Mouse (Mus musculus): ENCODE results near the gene Gm38655. TPM values are rescaled to one million over a fixed set of nuclear protein-coding genes. Genes with fewer than 3 reads are reported as not detected.
A peak's percentile ranks its signal among the peaks of the same experiment; 100 is the strongest.

Gm38655 gene
- polyA plus RNA-seq, 1 experiment from 2014 or later = 2.0 TPM

- peaks cover 88% of the 10 kb centered on the region for H3K36me3 ChIP-seq
- no peak overlapping the region for H3K4me2 ChIP-seq (replicated peaks)
- H3K27ac ChIP-seq (replicated peaks) = no peak overlapping the region
- no peaks in the 10 kb centered on the region for H3K4me1 ChIP-seq
- ATAC-seq (ENCODE audit: insufficient number of reproducible peaks, low FRiP score, low TSS enrichment, low read depth) = no peak
- no peak overlapping the region for H3K4me3 ChIP-seq (replicated peaks)
- H3K9ac ChIP-seq = no peak overlapping the region
- 83% methylated on average over 15 of the region's 15 CpGs for WGBS
- no peaks in the 10 kb centered on the region for H3K9me3 ChIP-seq (replicated peaks)
- H3K27me3 ChIP-seq = no peaks in the 10 kb centered on the region
Observed at GRCm38 (mm10) chr17:25210680-25211466, 35.6 kb upstream of the Gm38655 start.

- ATAC-seq (ENCODE audit: insufficient number of reproducible peaks, low FRiP score, low TSS enrichment, low read depth) = no peak
- H3K36me3 ChIP-seq = peaks cover 88% of the 10 kb centered on the region
Observed at GRCm38 (mm10) chr17:25210006-25210405, 34.7 kb upstream of the Gm38655 start.

GRCm38 (mm10) chr17:25202401-25202800 is 27.1 kb upstream of the Gm38655 start:
- H3K27me3 ChIP-seq = no peaks in the 10 kb centered on the region
- no peaks in the 10 kb centered on the region for H3K4me1 ChIP-seq
- peaks cover 78% of the 10 kb centered on the region for H3K36me3 ChIP-seq
- ATAC-seq (ENCODE audit: insufficient number of reproducible peaks, low FRiP score, low TSS enrichment, low read depth) = no peak
- no peaks in the 10 kb centered on the region for H3K9me3 ChIP-seq (replicated peaks)
- no peak overlapping the region for H3K4me2 ChIP-seq (replicated peaks)
- H3K4me3 ChIP-seq (replicated peaks) = no peak overlapping the region
- no peak overlapping the region for H3K9ac ChIP-seq
- 87% methylated on average over 4 of the region's 4 CpGs for WGBS
- no peak overlapping the region for H3K27ac ChIP-seq (replicated peaks)

More at GRCm38 (mm10) chr17:25210006-25210405, 34.7 kb upstream of the Gm38655 start:
- H3K4me3 ChIP-seq (replicated peaks) = no peak overlapping the region
- H3K9me3 ChIP-seq (replicated peaks) = no peaks in the 10 kb centered on the region
- H3K27me3 ChIP-seq = no peaks in the 10 kb centered on the region
- H3K4me1 ChIP-seq = no peaks in the 10 kb centered on the region
- no peak overlapping the region for H3K9ac ChIP-seq
- no peak overlapping the region for H3K27ac ChIP-seq (replicated peaks)
- H3K4me2 ChIP-seq (replicated peaks) = no peak overlapping the region
- 85% methylated on average over 4 of the region's 4 CpGs for WGBS

GRCm38 (mm10) chr17:25189091-25189490 is 13.8 kb upstream of the Gm38655 start:
- no peak for ATAC-seq (ENCODE audit: insufficient number of reproducible peaks, low FRiP score, low TSS enrichment, low read depth)
- Histone ChIP-seq H3K4me3 (replicated peaks) (peak overlapping the region; percentile 88), H3K9me3 (replicated peaks) (no peaks in the 10 kb centered on the region), H3K4me1 (peaks cover 31% of the 10 kb centered on the region), H3K27me3 (no peaks in the 10 kb centered on the region), H3K4me2 (replicated peaks) (peak overlapping the region; percentile 85), H3K9ac (peak overlapping the region; percentile 78), H3K27ac (replicated peaks) (no peak overlapping the region), H3K36me3 (peaks cover 33% of the 10 kb centered on the region)
- WGBS = 0% methylated on average over 16 of the region's 16 CpGs

GRCm38 (mm10) chr17:25188150-25189031 is 13.1 kb upstream of the Gm38655 start, which contains the start of gene Unkl:
TSS of gene Unkl (plus strand) at chr17:25188397.
- WGBS = under 1% methylated on average over 90 of the region's 104 CpGs
- Histone ChIP-seq H3K27me3 (no peaks in the 10 kb centered on the region), H3K36me3 (peaks cover 26% of the 10 kb centered on the region), H3K27ac (replicated peaks) (peak within 1 kb of the TSS; percentile 90), H3K9ac (peak within 1 kb of the TSS; percentile 78), H3K4me2 (replicated peaks) (peak within 1 kb of the TSS; percentile 85), H3K4me1 (peaks cover 36% of the 10 kb centered on the region), H3K4me3 (replicated peaks) (peak within 1 kb of the TSS; percentile 88), H3K9me3 (replicated peaks) (no peaks in the 10 kb centered on the region)
- peak; percentile 47; the same call in 1 of the 2 replicates for ATAC-seq (ENCODE audit: insufficient number of reproducible peaks, low FRiP score, low TSS enrichment, low read depth)

GRCm38 (mm10) chr17:25187784-25188149 is 12.5 kb upstream of the Gm38655 start:
- Histone ChIP-seq H3K9me3 (replicated peaks) (no peaks in the 10 kb centered on the region), H3K4me2 (replicated peaks) (peak overlapping the region; percentile 85), H3K9ac (peak overlapping the region; percentile 78), H3K4me1 (peaks cover 38% of the 10 kb centered on the region), H3K27ac (replicated peaks) (peak overlapping the region; percentile 90), H3K27me3 (no peaks in the 10 kb centered on the region), H3K36me3 (peaks cover 22% of the 10 kb centered on the region), H3K4me3 (replicated peaks) (peak overlapping the region; percentile 88)
- ATAC-seq (ENCODE audit: insufficient number of reproducible peaks, low FRiP score, low TSS enrichment, low read depth) = no peak
- 3% methylated on average over 11 of the region's 11 CpGs for WGBS

GRCm38 (mm10) chr17:25184961-25185360 is 9.7 kb upstream of the Gm38655 start:
- Histone ChIP-seq H3K4me2 (replicated peaks) (peak overlapping the region; percentile 97), H3K27me3 (0 out of 2 replicates have a peak, but pooled peaks cover 7% of the 10 kb centered on the region), H3K4me3 (replicated peaks) (peak overlapping the region; percentile 89), H3K4me1 (peaks cover 32% of the 10 kb centered on the region), H3K9ac (peak overlapping the region; percentile 88), H3K9me3 (replicated peaks) (no peaks in the 10 kb centered on the region), H3K27ac (replicated peaks) (peak overlapping the region; percentile 95), H3K36me3 (0 out of 2 replicates have a peak, but pooled peaks cover 4% of the 10 kb centered on the region)
- no peak for ATAC-seq (ENCODE audit: insufficient number of reproducible peaks, low FRiP score, low TSS enrichment, low read depth)
- 6% methylated on average over 17 of the region's 17 CpGs for WGBS

- H3K4me2 ChIP-seq (replicated peaks) = peak within 1 kb of the TSS; percentile 97
- under 1% methylated on average over 50 of the region's 50 CpGs for WGBS
- peak within 1 kb of the TSS; percentile 89 for H3K4me3 ChIP-seq (replicated peaks)
- ATAC-seq (ENCODE audit: insufficient number of reproducible peaks, low FRiP score, low TSS enrichment, low read depth) = peak; percentile 85
- H3K4me1 ChIP-seq = peaks cover 24% of the 10 kb centered on the region
- no peaks in the 10 kb centered on the region for H3K9me3 ChIP-seq (replicated peaks)
- 0 out of 2 replicates have a peak, but pooled peaks cover 7% of the 10 kb centered on the region for H3K27me3 ChIP-seq
- H3K27ac ChIP-seq (replicated peaks) = peak within 1 kb of the TSS; percentile 95
- peak within 1 kb of the TSS; percentile 88 for H3K9ac ChIP-seq
- 0 out of 2 replicates have a peak, but pooled peaks cover 4% of the 10 kb centered on the region for H3K36me3 ChIP-seq
Observed at GRCm38 (mm10) chr17:25184129-25184691, 8.9 kb upstream of the Gm38655 start, which contains the start of gene BC003965. TSS of gene BC003965 (plus strand) at chr17:25184554.

GRCm38 (mm10) chr17:25183232-25183631 is 8.0 kb upstream of the Gm38655 start:
- ATAC-seq (ENCODE audit: insufficient number of reproducible peaks, low FRiP score, low TSS enrichment, low read depth) = no peak
- Histone ChIP-seq H3K27me3 (0 out of 2 replicates have a peak, but pooled peaks cover 7% of the 10 kb centered on the region), H3K9ac (no peak overlapping the region), H3K4me3 (replicated peaks) (peak overlapping the region; percentile 89), H3K4me2 (replicated peaks) (peak overlapping the region; percentile 97; the same call in 1 of the 2 replicates), H3K9me3 (replicated peaks) (no peaks in the 10 kb centered on the region), H3K36me3 (0 out of 2 replicates have a peak, but pooled peaks cover 4% of the 10 kb centered on the region), H3K27ac (replicated peaks) (no peak overlapping the region), H3K4me1 (peaks cover 21% of the 10 kb centered on the region)

GRCm38 (mm10) chr17:25172558-25172957 is 2.7 kb downstream of the Gm38655 start:
- H3K4me1 ChIP-seq = no peaks in the 10 kb centered on the region
- H3K9me3 ChIP-seq (replicated peaks) = no peaks in the 10 kb centered on the region
- no peak overlapping the region for H3K4me3 ChIP-seq (replicated peaks)
- H3K36me3 ChIP-seq = no peaks in the 10 kb centered on the region
- no peak for ATAC-seq (ENCODE audit: insufficient number of reproducible peaks, low FRiP score, low TSS enrichment, low read depth)
- no peak overlapping the region for H3K27ac ChIP-seq (replicated peaks)
- H3K9ac ChIP-seq = no peak overlapping the region
- H3K4me2 ChIP-seq (replicated peaks) = no peak overlapping the region
- WGBS = 86% methylated on average over 3 of the region's 3 CpGs
- H3K27me3 ChIP-seq = no peaks in the 10 kb centered on the region; the same call in 1 of the 2 replicates
